Mouse (Mus musculus): ENCODE measurements around the gene Osbpl10.
"Not testable (repeated sequence)": the region's sequence is repeated elsewhere in the genome, so short reads cannot be mapped to it uniquely, and the experiment has no call there.

Gene Osbpl10

GRCm38 (mm10) chr9:114978281-114979111 is at the start of gene Osbpl10:
Osbpl10 (plus strand) TSS chr9:114978569.
- peak; percentile 4 for DNase-seq (ENCODE audit: extremely low read depth, low read depth, low spot score)

DNA sequence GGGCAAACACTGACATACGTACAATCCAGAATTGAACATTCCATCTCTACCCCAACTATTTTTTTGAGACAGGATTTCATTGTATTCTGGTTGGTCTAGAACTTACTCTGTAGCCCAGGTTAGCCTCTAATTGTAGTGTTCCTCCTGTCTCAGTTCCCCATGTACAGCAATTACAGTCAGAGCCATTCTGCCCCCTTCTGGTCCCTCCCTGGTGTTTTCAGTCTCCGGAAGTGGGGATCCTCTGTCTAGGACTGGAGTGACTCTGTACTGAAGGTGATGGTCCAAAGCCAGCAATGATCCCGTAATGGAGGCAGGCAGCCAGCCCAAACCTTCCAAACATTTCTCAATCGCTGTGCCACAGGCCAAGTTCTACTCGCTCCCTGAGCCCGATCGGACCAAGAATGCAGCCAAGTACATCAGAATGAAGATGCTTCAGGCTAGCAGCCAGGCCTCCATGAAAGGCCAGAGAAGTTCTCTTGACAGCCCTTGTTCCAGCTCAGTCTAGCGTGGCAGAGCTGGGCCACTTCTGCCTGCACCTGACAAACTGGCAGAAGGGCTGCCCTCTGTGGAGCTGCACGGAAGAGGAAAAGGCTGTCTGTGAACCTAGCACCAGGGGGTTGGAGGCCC is 47.8 kb upstream of the Osbpl10 start:
- peak; percentile 76 for DNase-seq (ENCODE audit: extremely low read depth, low read depth, low spot score)

GRCm38 (mm10) chr9:114932607-114933006 is 45.8 kb upstream of the Osbpl10 start:
- DNase-seq (ENCODE audit: extremely low read depth, low read depth, low spot score) = no peak

- no peak for DNase-seq (ENCODE audit: extremely low read depth, low read depth, low spot score)
Observed at GRCm38 (mm10) chr9:114933037-114933722, 45.2 kb upstream of the Osbpl10 start.

DNA sequence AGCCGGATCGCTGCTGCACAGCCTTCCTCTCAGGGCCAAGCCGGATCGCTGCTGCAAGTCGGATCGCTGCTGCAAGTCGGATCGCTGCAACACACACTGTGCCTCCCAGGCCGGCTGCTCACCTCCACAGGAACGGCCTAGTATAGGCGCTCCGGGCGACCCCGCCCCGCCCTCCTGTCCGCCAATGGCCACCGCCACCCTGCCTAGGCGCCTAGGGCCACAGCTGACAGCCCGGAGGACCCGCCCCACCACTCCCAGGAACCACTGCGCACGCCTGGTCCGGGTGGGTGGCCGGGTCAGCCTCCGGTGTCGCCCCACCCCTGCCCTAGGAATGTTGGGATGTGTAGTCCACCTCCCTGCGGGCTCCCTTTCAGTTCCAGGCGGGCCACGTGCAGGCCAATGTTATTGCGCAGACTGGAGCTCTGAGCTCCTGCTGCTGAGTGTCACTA is 44.6 kb upstream of the Osbpl10 start, which contains the start of gene Gpd1l:
TSS of gene Gpd1l (minus strand) at position 265 of the 449 bp plus-strand sequence.
- DNase-seq (ENCODE audit: extremely low read depth, low read depth, low spot score) = peak; percentile 47

DNA sequence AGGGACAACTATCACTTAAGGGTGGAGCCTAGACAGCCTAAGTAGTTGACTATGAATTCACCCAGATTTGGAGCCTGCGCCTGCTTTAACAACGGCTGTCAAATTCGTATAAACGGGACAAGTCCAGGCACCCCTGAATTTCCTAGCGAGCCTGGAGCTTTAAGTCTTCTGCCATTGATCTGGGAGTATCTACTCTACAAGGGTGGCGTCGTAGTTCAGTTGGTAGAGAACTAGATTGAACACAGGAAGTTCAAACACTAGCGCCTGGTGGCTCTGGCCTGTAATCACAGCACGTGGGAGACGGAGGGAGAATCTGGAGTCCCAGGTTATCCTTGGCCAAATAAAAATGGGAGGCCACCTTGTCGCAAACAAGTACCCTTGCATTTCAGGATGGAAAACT is 44.1 kb upstream of the Osbpl10 start:
- DNase-seq (ENCODE audit: extremely low read depth, low read depth, low spot score) = no peak

DNA sequence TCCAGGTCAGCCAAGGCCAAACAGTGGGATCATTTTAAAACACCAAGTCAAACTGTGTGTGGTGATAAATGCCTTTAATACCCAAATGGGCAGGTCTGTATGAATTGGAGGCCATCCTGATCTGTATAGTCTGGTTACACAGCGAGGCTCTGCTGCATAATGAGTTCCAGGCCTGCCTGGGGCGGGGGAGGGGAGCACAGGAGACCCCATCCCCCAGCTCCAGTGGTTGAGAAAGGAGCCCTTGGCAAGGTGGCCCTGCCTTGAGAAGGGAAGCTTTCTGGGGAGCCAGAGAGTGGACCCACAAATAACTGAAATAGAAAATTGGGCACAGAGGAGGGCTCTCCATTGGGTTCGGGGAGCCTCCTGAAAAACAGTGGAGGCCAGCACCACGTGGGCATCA is 43.0 kb upstream of the Osbpl10 start:
- no peak for DNase-seq (ENCODE audit: extremely low read depth, low read depth, low spot score)

DNA sequence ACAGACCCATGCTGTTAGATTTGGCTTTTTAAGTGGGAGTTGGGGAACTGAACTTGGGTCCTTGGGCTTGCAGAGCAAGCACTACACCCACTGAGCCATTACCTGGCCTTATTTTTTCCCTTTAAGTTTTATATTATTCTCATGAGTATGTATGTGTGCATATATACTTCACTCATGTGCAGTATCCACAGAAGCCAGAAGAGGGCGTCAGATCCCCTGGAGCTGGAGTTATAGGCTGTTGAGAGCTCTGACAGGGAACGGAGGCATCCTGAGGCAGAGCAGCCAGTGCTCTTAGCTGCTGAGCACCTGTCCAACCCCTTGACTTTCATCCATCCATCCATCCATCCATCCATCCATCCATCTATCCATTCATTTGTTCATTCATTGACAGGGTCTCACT is 41.7 kb upstream of the Osbpl10 start:
- no peak for DNase-seq (ENCODE audit: extremely low read depth, low read depth, low spot score)

DNA sequence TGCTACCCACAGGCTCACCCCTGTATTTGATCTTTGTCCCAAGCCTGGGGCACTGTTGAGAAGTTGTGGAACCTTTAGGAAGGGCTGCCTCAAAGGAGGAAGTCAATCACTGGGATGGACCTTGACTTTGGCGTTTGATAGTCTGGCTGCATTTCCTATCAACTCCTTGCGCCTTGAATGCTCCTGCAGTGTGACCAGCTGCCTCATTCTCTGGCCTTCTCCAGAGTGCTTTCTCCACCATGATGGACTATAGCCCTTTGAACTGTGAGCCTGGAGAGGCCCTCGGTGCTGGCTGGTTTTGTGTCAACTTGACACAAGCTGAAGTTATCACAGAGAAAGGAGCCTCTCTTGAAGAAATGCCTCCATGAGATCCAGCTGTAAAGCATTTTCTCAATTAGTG is 33.7 kb upstream of the Osbpl10 start:
- DNase-seq (ENCODE audit: extremely low read depth, low read depth, low spot score) = no peak

DNA sequence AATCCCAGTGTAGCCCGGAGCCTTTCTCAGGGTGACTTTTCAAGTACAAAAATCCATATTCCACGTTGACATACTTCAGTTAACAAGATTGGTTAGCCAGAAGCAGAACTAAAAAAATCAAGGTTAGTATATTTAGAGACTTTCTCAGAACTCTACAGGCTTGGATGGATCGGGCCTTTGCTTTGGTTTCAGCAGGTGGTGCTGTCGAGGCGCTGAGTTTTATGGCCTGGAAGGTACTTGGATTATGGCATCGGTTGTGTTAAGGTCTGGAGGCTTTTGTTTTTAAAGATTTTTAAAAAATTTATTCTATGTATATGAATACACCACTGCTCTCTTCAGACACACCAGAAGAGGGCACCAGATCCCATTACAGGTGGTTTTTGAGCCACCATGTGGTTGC is 32.8 kb upstream of the Osbpl10 start:
- DNase-seq (ENCODE audit: extremely low read depth, low read depth, low spot score) = no peak

DNA sequence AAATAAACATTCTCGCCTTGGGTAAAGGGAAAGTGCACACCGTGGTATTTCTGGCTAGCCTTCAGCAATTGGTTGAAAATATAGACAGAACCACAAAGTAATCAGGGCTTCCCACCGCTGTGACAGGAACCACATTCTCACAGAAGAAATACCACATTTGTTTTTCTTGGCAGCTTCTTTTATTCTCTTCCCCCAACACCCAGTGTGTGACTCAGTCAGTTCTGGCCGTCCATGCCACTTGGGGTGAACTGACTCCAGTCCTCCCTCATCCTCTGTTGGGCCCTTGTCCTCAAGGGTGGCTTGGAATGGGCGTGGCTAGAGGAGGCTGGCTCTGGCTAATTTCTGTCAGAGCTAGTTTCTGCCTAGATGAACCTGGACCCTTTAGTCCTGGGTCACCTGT is 30.0 kb upstream of the Osbpl10 start:
- DNase-seq (ENCODE audit: extremely low read depth, low read depth, low spot score) = no peak

DNA sequence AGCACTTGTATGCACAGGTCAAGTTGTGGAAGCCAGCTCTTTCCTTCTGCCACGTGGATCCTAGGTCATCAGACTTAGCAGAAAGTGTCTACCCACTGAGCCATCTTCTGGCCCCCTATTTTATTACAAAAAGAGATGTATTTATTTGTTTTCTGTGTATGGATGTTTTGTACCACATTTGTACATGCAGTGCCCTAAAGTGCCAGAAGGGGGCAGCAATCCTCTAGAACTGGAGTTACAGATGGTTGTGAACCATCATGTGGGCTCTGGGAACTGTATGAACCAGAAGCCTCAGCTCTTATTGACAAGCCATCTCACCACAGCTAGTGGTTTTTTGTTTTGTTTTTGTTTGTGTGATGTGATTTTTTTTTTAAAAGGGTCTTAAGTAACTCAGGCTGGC is 25.5 kb upstream of the Osbpl10 start:
- DNase-seq (ENCODE audit: extremely low read depth, low read depth, low spot score) = no peak

GRCm38 (mm10) chr9:114955340-114955739 is 23.0 kb upstream of the Osbpl10 start:
- DNase-seq (ENCODE audit: extremely low read depth, low read depth, low spot score) = no peak

GRCm38 (mm10) chr9:114956945-114957344 is 21.4 kb upstream of the Osbpl10 start:
- DNase-seq (ENCODE audit: extremely low read depth, low read depth, low spot score) = no peak

GRCm38 (mm10) chr9:114960043-114960789 is 18.2 kb upstream of the Osbpl10 start:
- no peak for DNase-seq (ENCODE audit: extremely low read depth, low read depth, low spot score)

GRCm38 (mm10) chr9:114960844-114961243 is 17.5 kb upstream of the Osbpl10 start:
- no peak for DNase-seq (ENCODE audit: extremely low read depth, low read depth, low spot score)

GRCm38 (mm10) chr9:114964093-114964492 is 14.3 kb upstream of the Osbpl10 start:
- no peak for DNase-seq (ENCODE audit: extremely low read depth, low read depth, low spot score)

- not testable (repeated sequence) for DNase-seq (ENCODE audit: extremely low read depth, low read depth, low spot score)
Observed at GRCm38 (mm10) chr9:114966286-114966685, 12.1 kb upstream of the Osbpl10 start.

DNA sequence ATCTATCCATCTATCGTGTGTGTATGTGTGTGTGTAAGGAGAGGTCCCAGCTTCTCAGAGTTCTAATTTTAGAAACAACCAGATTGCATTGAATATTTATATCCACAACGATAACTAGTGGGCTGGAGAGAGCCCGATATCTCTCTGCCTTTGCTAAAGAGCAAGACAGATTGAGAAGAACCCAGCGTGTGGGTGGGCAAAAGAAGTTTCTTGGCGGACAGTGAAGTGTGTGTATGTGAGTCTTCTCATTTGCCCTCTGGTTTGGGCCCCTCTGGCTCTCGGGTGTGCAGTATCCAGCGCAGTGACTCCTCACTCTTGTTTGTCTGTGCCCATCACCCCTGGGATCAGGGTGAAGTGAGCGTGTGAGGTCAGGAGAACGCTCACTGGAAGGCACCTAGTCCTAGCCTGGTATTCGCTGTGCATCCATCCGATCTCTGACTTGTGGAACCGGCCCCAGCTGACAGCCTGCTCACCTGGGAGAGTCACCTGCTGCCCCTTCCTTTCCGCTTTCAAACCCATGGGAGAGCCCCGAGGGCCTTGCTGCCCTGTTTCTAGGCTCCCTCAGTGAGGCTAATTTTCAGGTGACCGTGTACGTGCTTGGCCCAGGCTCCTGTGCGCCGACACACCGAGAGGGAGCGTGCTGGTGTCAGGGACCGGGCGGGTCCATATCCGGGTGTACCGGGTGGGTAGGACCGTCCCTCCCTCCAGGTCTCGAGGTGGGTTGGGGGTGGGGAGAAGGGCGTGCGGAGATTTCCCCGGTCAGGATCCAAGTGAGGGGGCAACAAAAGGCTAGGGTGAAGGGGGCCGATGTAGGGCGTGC is 698 bp upstream of the Osbpl10 start:
- DNase-seq (ENCODE audit: extremely low read depth, low read depth, low spot score) = no peak

- DNase-seq (ENCODE audit: extremely low read depth, low read depth, low spot score) = no peak
Observed at GRCm38 (mm10) chr9:114979969-114980368, 1.6 kb downstream of the Osbpl10 start.

Measured in fat pad, adult 2 months (tissue).